Mouse (Mus musculus) left cerebral cortex, postnatal 25 days (tissue): ENCODE results near the gene Tns2. TPM values are rescaled to one million over a fixed set of nuclear protein-coding genes. Genes with fewer than 3 reads are reported as not detected.
A peak's percentile ranks its signal among the peaks of the same experiment; 100 is the strongest.

Experiments
- DNase-seq, 2 experiments: peaks; one replicate each; pipeline ENCODE4 v3.0.0; 2022; ENCODE audit warnings: low spot score in 2 of 2, mixed read lengths in 1 of 2
- intact Hi-C: fragments of 180-260 bp; cut with DNase I; formaldehyde crosslinking; loops from one replicate; pipeline ENCODE4 v1.15.1; 2025
- total RNA-seq, 2 experiments: library from RNA; stranded (reverse); gene quantifications; 2 replicates each; pipeline ENCODE4 v1.2.3; 2021

The Tns2 gene
- total RNA-seq, 2 experiments from 2014 or later = 11.8 to 19.1 TPM

DNA sequence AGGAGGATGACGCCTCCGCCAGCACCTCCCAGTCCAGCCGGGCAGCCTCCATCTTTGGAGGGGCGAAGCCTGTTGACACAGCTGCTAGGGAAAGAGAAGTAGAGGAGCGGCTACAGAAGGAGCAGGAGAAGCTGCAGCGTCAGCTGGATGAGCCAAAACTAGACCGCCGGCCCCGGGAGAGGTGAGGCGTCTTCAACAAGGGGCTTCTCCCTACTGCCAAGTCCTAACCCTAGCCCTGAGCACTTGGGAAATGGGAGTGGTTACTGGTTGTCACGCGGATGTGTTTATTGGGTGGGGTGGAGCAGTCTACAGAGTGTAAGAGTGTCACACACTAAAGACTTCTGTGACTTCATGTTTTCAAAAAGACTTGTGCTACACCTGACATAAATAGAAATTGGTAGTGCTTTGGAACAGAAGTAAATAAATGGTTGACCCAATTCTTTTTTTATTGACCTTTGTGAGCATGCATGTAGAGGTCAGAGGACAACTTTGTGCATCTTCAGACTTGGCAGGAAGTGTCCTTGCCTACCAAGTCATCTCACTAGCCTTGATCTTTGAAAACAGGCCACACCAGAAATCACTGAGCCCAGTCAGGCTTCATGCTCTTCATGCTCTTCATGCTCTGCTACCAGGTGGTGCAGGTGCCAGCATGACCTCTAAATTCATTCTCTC lies 10.2 kb upstream of the Tns2 start:
- no peak for DNase-seq
- intact Hi-C loops = no loop called here

DNA sequence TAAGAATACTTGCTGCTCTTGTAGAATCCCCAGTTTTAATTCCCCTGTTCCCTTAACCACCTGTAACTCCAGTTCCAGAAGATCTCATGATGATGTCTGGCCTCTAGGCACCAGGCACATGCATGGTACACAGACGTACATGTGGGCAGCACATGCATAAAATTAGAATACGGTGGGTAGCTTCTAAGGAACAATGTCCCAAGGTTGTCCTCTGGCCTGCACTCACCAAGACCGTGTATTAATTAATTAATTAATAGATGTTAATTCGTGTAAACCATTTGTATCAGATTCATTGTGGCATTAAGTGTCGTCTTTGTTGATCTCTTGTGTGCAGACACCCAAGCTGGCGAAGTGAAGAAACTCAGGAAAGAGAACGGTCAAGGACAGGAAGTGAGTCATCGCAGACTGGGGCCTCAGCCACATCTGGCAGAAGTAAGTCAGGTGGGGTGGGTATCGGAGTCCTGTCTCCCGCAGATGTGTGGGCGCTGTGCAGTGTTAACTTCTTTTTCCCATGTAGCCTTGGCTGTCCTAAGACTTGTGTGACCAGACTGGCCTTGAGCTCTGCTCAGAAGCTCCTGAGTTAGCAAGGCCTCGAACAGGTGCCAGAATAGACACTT lies 9.0 kb upstream of the Tns2 start:
- DNase-seq = no peak
- intact Hi-C loops = no loop called here

DNA sequence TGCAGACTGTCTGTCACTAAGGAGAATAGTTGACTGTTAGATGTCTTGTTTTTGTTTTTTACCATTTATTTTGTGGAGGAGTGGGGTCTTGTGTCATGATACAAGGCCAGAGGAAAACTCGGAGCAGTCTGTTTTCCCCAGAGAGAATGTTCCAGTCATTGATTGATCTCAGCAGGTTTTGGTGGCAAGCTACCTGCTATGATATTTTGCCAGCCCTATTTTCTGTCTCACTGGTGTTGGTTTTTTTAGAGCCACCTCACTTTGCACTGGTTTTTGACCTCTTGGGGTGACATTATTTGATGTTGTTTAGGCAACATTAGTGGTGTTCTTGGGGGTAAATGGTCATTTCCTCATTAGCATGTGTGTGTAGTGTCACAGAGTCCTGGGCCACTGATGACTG lies 8.5 kb upstream of the Tns2 start:
- DNase-seq = no peak
- intact Hi-C loops = no loop called here

DNA sequence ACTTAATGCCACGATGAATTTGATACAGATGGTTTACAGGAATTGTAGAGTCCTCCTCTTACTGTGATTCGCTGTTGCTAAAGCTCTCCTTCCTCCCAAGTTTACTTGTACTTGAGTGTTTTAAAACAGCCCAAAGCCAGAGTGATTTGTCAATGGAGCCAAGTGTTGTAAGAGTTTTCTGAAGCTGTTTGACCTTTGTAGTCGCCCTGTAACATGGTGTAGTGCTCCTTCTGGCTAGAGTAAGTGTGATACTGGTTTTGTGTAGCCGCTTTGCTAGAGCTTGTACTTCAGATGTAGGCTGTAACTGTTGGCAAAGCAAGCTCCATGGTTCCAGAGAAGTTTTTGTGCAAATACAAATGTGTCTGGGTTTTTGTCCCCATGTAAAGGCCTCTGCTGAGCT lies 8.0 kb upstream of the Tns2 start:
- no peak for DNase-seq
- intact Hi-C loops = no loop called here

DNA sequence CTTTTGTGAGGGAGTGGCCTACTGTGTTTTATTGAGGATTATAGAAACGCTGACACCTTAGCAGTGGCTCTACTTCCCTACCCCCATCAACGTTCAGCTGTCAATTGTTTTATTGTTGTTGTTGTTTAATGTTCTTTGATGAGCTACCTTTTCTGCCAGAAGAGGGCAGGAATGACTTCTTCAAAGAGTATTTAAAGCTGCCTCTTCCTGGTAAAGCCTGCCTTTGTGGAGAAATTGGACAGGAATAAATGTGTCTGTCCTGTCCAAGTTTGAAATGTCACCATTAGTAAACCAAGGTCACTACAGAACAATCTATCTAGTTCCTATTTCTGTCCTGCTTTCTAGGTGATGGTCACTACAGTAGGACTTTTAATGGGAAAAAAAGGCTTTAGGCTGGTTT lies 6.1 kb upstream of the Tns2 start:
- intact Hi-C loops = no loop called here
- no peak for DNase-seq

DNA sequence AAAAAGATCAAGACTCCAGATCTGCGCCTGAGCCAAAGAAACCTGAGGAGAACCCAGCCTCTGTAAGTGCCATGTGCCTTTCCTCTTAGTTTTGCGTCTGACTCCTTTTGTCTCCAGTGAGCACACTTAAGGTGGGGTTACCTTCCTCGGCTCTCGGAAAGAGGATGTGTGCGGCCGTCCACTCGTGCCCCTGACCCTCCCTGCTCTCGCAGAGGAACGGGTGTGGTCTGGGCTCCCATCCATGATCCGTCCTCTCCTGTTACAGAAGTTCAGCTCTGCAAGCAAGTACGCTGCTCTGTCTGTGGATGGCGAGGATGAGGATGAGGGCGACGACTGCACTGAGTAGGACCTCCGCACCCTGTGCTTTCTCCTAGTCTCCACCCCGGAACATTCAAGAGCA lies 5.2 kb upstream of the Tns2 start:
- DNase-seq = no peak
- intact Hi-C loops = no loop called here

DNA sequence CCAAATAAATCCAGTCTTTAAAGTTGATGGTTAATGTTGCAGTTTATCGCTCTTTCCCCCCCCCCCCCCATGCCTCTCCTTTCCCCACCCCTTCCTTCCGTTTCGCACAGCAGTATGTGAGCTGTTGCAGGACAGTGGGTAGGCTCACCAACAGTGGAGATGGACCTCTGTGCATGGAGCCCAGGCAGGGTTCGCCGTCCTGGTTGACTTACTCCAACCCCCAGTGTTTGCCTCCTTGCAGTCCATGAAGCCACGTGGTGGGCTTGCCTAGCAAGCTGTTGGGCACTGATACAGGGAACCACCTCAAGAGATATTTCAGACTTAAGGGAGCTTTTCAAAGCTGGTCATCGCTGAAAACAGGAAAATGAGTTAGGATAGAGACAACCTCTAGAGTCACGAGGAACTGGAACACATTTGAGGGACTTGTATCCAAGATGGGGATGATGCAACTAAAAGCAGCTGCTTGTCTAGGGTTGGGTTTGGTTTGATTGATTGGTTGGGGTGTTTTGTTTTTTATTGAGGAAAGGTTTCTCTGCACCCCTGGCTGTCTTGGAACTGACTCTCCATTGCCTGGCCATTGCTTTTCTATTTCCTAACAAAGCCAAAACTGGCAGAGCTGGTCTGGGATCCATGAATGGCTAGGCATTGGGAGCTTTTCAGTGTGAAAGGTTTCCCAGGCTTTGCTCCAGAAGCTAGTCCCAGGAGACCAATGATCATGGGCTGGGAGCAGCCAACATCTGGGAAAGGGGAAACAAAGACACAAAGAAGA lies 2.9 kb upstream of the Tns2 start:
- no peak for DNase-seq
- intact Hi-C loops = no loop called here

DNA sequence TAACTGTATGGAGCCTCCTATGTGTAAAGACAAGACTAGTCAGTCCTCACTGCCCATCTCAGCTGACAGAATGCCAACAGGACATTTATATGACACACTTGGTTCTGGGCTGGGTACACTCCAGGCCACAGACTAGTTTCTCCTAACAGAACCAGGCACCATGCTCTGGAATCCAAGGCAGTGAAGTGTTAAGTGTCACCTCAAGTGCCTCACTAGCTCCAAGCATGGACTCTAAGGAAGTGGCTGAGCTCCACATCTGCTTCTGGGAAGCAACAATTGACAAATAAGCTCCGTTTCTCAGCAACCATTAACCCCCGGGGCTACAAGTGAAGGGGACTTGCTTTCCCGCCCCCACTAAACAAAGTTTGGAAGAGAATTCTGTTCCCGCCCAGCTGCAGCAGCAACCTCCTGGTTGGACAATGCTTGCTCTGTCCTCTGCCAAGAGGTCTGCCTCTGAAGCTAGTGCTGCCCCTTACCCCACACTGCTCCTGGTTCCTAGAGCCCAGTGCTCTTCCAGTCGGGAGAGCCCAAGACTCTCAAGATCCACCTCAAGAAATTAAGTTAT lies 2.1 kb upstream of the Tns2 start:
- intact Hi-C loops = no loop called here
- no peak for DNase-seq

DNA sequence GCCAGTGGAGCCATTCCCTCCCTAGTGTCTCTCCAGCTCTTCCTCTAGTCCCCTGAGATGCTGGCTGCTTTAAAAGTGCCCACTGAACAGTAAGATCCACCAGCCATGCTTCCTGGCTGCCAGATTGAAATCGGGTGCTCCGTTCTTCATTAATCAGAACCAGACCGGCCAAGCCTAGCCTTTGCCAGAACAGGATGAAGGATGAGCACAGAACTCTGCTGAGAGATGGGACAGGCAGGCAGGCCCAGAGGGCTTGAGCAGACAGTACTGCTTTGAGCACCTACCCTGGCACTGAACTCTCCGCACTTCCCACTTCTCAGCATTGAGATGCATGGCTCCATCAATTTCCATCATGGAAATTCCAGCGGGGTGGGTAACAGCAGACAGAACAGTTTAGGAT lies 953 bp upstream of the Tns2 start:
- intact Hi-C loops = no loop called here
- no peak for DNase-seq

DNA sequence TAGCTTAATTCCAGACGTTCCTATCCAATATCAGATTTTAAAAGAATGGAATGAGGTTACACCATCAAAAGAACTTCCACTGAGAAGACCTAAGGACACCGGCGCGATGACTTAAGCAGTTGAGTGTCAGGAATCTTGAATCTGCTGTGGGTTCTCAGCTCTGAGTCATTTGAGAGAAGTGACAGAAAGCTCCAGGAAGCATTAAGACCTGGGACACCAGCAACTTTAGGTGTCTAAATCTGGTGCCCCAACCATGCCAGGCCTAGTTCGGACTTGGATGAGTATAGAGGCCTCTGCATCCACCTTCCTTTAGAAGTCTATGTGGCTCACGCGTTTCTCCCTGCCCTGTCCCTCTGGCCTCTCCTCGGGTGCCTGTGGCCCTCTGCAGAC lies 447 bp upstream of the Tns2 start:
- peak in 1 of 2 experiments; percentile 61 for DNase-seq
- intact Hi-C loops = no loop called here

DNA sequence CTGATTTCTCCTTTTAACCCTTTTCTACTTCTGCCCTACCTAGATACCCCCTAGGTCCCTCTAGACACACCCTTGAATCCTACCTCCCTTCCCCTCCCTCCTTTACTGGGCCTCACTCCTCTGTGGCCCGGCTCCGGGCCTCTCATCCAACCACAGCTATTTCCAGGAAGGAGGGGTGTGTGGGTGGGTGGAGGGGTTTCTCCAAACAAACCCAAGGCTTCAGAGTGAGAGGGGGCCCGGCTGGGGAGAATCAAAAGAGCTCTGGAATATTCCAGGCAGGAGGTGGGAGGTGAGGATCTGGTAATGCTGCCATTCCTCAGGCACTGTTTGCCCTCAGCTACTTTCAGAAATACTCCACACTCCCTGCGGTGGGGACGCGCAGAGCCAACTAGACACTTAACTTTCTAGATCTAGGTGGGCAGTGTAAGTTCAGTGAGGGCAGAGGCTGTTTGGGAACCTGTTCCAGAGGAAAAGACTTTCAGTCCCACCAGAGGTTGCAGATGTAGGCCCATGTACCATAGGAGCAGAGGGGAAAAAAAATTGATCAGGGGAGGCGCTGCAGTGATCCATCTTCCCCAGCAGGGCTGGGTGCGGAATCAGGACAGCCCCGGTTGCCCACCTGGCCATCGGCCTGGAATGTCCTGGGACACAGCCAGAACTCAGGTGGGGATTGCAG lies 921 bp downstream of the Tns2 start:
- intact Hi-C loops = no loop called here

DNA sequence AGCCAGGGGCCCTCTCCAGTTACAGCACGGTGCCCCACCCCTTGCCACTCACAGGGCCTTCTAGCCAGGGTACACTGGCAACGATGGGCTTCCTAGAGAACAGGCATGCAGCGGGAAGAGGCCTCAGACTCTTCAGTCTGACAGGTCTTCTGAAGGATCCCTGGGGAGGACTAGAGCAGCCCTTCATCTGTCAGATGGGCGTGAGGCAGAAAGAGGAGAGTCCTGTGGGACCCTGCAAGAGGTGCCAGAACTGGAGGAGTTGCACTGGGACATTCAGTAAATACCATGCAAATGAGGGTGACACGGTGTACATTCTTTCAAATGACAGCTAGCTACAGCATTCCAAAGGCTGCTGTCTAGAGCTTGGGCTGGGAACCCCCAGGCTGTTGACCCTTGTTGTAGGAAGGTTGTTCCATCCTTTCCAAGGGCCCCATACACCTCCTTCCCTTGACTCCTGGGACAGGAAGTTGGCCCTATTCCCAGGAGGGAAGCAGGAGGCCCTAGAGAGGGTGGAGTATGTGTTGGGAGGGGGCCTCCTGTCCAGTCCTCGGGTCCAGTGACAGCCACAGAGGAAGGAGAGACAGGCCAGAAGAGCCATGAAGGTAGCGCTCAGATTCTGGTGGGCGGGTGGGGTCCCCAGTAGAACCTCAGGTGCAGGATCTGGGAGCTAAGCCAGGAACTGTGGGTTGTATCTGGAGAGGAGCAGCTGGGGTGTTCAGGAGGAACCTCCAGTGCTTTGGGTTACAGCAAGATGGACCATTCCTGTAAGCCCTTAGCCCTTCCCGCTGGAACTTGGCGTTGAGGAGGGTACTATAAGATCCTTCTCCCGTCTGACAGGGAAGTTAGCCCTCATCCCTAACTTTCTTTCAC lies 1.7 kb downstream of the Tns2 start:
- intact Hi-C loops = no loop called here
- DNase-seq = no peak

More for the DNA sequence above, 921 bp downstream of the Tns2 start:
- DNase-seq = no peak

DNA sequence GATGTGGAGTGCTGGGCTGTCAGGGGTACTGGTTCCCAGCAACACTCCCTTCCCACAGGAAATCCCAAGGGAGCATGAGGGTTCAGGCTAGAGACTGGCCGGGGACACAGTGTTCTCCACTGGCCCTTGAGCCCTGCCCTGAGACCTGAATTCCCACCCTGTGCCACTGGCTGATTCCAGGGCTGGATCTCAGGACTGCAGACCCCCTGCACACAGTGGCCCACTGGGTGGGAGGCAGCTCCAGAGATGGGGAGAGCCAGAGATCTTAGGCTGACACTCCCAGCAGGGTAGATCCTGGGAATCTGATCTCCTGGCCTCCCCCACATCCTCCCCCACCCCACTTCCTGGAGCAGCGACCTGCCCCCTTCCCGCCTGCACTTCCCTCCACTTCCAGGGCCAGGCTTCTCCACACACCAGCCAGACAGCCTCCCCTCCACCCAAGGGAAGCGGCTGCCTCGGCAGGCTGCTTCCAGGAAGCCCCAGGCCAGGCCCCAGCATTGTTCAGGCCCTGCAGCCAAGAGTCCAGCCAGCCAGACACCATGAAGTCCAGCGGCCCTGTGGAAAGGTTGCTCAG lies 2.4 kb downstream of the Tns2 start:
- intact Hi-C loops = no loop called here
- no peak for DNase-seq

DNA sequence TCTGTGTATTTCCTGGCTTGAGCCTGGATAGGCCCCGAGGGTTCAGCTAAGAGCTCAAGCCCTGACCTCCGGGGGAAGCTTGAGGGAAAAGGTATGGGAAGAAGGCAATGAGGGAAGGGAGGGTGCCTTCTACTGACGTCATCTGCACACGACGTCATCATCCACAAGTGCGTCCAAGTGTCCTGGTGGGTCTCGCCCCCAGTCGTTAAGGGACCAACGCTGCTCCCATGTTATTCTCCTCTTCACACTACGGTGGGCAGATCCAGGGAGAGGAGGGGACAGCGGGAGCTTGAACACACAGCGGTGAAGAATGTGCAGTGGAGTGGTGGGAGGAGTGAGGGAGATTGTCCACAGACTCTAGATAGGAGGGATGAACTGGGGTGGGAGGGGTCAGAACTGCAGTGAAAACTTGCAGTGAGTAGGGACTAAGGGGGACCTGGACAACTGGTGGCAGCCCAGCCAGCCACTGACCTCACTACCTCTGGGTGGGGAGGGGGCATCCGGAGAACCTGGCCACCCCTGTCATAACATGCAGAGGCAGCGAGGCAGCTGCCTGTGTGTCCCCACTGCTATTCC lies 3.2 kb downstream of the Tns2 start:
- intact Hi-C loops = no loop called here
- no peak for DNase-seq

DNA sequence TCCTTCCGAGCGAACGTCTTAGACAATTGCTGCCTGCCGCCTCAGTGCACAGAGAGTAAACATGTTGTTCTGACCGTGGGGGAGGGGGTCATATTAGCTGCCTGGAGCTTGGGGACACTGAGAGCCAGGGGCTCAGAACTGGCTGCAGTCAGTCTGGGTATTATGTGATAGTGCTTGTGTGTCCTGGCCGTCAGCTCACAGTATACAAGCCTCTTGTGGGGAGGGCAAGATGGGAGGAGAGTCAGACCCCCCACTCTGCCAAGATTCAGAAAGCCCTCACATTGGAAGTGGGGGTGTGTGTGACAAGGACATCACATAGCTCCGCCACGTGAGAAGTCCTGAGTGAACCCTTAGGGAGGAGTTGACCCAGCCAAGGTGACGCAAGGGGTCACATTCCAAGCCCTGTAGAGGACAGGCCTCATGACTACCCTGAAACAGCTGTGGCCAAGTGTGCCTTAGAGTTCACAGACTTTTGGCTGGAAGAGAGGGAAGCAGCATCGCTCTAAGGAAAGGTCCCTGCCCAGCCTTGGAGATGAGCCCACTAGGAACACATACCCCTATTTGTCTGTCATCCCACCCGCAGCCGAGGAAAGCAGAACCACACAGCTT lies 3.8 kb downstream of the Tns2 start:
- intact Hi-C loops = no loop called here
- no peak for DNase-seq

DNA sequence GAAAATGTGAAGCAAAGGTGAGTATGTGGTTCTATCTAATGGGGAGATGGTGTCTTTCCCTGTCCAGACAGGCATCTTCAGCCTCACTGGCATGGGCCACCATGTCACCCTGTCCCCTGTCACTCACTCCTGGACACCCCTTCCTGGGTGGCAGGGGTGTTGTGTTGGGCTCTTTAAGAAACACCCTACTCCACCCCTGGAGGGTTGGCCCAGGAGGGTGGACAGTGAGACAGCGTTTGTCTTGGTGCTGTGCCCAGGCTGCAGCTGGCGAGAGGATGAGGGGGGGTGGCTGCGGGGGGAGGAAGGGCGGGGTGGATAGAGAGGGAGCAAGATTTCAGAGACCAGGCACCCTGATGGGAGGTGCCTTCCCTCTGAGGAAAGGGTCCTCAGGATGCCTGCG lies 5.1 kb downstream of the Tns2 start:
- intact Hi-C loops = loop anchor here (5.0 kb wide), 2 partner anchors 42 to 117 kb away; no protein-coding TSS in a partner anchor

DNA sequence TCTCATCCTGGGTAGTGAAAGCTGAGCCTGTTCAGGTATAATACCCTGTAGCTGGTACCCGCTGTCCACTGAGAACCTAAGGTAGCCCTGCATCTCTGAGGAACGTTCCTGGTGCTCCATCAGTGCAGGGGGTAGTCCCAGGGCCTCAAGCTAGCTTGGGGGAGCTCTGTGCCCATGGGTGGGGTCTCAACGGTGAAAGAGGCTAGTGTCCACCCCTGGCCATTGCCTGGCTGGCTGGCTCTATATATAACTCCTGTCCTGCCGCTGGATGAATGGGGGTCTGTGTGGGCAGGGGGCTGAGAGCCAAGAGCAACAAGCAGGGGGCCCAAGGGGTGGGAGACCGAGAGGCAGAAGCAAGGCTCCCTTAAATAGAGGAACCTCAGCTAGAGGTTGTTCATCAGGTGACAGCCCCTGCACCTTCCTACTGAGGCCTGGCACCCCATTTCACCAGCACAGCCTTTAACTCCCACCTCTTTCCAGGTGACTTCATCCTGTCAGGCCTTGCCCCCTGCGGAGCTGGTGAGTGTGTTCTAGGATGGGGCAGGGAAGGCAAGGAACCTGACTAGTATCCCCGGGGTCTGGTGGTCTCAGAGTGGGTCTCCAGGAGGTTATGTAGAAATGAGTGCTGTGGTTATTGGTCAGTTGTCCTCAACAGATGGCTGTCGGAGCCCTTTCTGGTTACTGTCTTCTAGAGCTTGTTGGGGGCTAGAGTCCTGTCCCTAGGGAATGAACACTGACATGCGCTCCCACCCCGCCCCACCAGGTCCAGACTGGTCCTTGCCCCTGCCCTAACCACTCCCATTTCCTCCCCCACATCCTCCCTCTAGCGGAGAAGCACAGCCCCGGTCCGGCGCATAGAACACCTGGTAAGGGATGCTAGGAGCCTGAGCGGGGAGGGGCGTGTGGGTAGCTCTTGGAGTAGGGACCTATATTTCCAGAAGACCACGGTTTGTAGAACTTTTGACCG lies 5.8 kb downstream of the Tns2 start:
- intact Hi-C loops = loop anchor here (5.0 kb wide), 2 partner anchors 41 to 116 kb away; no protein-coding TSS in a partner anchor
- DNase-seq = no peak

More for the DNA sequence above, 5.1 kb downstream of the Tns2 start:
- DNase-seq = no peak
